Mouse (Mus musculus) olfactory bulb, adult 2 months (tissue): Measurements from ENCODE around the gene Gm3269. TPM values are rescaled to one million over a fixed set of nuclear protein-coding genes. Genes with fewer than 3 reads are reported as not detected.
A peak's percentile ranks its signal among the peaks of the same experiment; 100 is the strongest.
"Not testable (repeated sequence)": the region's sequence is repeated elsewhere in the genome, so short reads cannot be mapped to it uniquely, and the experiment has no call there.

Source experiments
- H3K27ac ChIP-seq: fragments of 200-500 bp; 2 replicates; pipeline ENCODE4 v1.5.1; 2012; ENCODE audit warnings: low read depth, low read length; ENCODE audit not compliant: insufficient read depth
- H3K4me1 ChIP-seq: fragments of 200-500 bp; 2 replicates; pipeline ENCODE4 v1.6.1; 2012; ENCODE audit warnings: low read length; ENCODE audit not compliant: control insufficient read depth, insufficient read depth
- H3K4me3 ChIP-seq: fragments of 200-500 bp; 2 replicates; pipeline ENCODE4 v1.5.1; 2012; ENCODE audit warnings: mild to moderate bottlenecking, low read depth, low read length, moderate library complexity; ENCODE audit not compliant: insufficient read depth
- WGBS: fragments of 180-500 bp; shearing (Covaris S2); methylation state at CpG from one replicate; pipeline ENCODE4 v1.1.7; 2018; 5-methylcytosine and 5-hydroxymethylcytosine counted together
- polyA plus RNA-seq: library from polyadenylated mRNA; stranded (reverse); fragments of >200 nt; gene quantifications from 2 replicates; pipeline ENCODE4 v1.2.4, GENCODE M21; 2012; ENCODE audit warnings: low replicate concordance; ENCODE audit not compliant: missing spikeins, insufficient read depth, insufficient read length

Gene Gm3269
- polyA plus RNA-seq, result not detected in 2 replicates

DNA sequence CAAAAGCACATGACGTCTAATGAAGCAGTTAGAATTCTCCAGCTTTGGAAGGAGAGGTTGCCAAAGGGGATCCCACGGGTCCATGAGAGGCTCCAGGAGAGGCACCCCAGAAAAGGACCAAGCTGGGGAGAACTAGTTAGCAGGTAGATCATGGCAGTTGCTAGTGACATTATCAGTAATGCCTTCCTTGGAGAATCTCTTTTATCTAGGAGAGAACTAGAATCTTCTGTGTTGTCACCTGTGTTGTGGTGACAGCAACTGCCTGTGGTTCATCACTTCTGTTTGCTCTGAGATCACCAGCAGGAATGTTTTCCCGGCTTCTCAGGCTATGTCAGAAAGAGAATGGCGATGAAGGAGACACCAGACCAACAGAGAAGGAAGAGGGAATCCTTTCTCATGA lies at the start of gene Gm3269:
Gene Gm3269, plus strand, starts transcription at position 301 of the 400 bp plus-strand sequence.
- H3K4me1 ChIP-seq, H3K4me3 ChIP-seq, H3K27ac ChIP-seq: not testable (repeated sequence)
- WGBS, result no CpG with 5 or more reads among the region's 4 CpGs

GRCm38 (mm10) chr14:4806421-4806820 lies 31.5 kb upstream of the Gm3269 start:
- 86% methylated on average over 6 of the region's 6 CpGs for WGBS
- H3K4me1 ChIP-seq, H3K27ac ChIP-seq, H3K4me3 ChIP-seq: not testable (repeated sequence)

GRCm38 (mm10) chr14:4821950-4822349 lies 16.0 kb upstream of the Gm3269 start:
- not testable (repeated sequence) for H3K4me1 ChIP-seq, H3K27ac ChIP-seq
- WGBS, result 81% methylated on average over 4 of the region's 7 CpGs

DNA sequence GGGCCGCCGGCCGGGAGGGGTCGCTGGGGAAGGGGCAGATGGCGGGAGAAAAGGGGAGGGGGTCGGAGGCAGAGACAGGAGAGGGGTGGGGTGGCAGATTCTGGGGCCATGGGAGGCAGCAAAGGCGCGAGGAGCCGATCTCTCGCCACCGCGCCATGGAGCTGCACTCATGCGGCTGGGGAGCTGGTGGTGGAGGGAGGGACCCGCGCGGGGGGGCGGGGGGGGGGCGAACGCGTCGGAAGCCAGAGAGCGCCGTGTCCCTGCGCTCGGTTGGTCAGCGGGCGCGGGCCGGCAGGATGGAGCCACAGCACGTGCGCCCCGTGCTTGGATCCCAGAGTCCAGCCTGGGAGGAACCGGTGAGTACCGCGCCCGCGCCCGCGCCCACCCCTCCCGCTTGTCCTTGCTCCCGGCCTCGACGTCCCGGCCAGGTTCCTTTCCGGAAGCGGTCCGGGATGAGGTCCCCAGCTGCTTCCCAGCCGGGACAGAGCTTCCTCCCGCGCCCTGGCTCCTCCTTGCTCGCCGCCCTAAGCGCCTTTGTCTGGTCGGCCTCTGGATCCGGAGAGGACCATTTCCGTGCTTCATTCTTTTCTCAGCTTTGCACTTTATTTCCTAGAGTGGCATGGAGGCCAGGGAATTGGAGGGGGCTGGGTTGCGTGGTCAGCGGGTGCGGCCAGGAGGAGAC lies 17.5 kb downstream of the Gm3269 start, which contains the start of gene Gm3264:
Gene Gm3264, plus strand, starts transcription at position 278 of the 682 bp plus-strand sequence.
- peak within 1 kb of the TSS; percentile 30; the same call in 1 of the 2 replicates for H3K4me3 ChIP-seq
- not testable (repeated sequence) for H3K4me1 ChIP-seq, H3K27ac ChIP-seq
- under 1% methylated on average over 52 of the region's 59 CpGs for WGBS

More at GRCm38 (mm10) chr14:4821950-4822349, 16.0 kb upstream of the Gm3269 start:
- H3K4me3 ChIP-seq, result not testable (repeated sequence)

GRCm38 (mm10) chr14:4892116-4892515 lies 54.2 kb downstream of the Gm3269 start, which contains the start of gene Gm3278:
TSS of gene Gm3278 (plus strand) at chr14:4892416.
- H3K4me1 ChIP-seq, H3K4me3 ChIP-seq, H3K27ac ChIP-seq: not testable (repeated sequence)
- 78% methylated on average over 1 of the region's 3 CpGs for WGBS

Other genes with a start within 250 kb of the Gm3269 start
- gene Gm8159, start 205.8 kb upstream of the Gm3269 start, polyA plus RNA-seq, result not detected in 2 replicates
- gene Gm3239, start 173.9 kb upstream of the Gm3269 start, polyA plus RNA-seq, result not detected in 2 replicates
- gene Gm7876, start 128.9 kb upstream of the Gm3269 start, polyA plus RNA-seq, result not detected in 2 replicates
- gene Gm3252, start 111.3 kb upstream of the Gm3269 start, polyA plus RNA-seq, result not detected in 2 replicates
- not detected in 2 replicates for gene Gm9602, start 61.8 kb upstream of the Gm3269 start, polyA plus RNA-seq
- gene Gm3264, start 17.5 kb downstream of the Gm3269 start, polyA plus RNA-seq, result not detected in 2 replicates
- gene Gm3278, start 54.3 kb downstream of the Gm3269 start, polyA plus RNA-seq, result not detected in 2 replicates
- not detected in 2 replicates for gene Gm8297, start 145.8 kb downstream of the Gm3269 start, polyA plus RNA-seq
- gene Gm3298, start 177.8 kb downstream of the Gm3269 start, polyA plus RNA-seq, result not detected in 2 replicates
- not detected in 2 replicates for gene 4930555G01Rik, start 212.5 kb downstream of the Gm3269 start, polyA plus RNA-seq
- not detected in 2 replicates for gene Gm8281, start 232.9 kb downstream of the Gm3269 start, polyA plus RNA-seq